ENCODE assay signal across 22 mouse cellular contexts in genomic region chr1:76197651-76198050, GRCm38 (mm10).
"Had no signal": no experiment of that assay in that cellular context is flagged by ENCODE, and none has a peak within 500 bp of the region (broad histone marks: within the 10 kb centered on the region; RNA-seq: fewer than 3 reads in every experiment).

No protein-coding gene starts in this region.

- H3K9me3 ChIP-seq: liver, embryonic 12.5 days; liver, embryonic 15.5 days; lung, embryonic 15.5 days; midbrain, embryonic 10.5 days; midbrain, embryonic 13.5 days; neural tube, embryonic 13.5 days; stomach, embryonic 15.5 days had no signal

- H3K4me3 ChIP-seq: left cerebral cortex, adult 2 months; liver, embryonic 12.5 days; liver, embryonic 15.5 days; lung, embryonic 15.5 days; megakaryocyte, embryonic 14.5 days; midbrain, embryonic 10.5 days; midbrain, embryonic 13.5 days; myocyte; neural tube, embryonic 13.5 days; stomach, embryonic 15.5 days had no signal

- H3K4me1 ChIP-seq: liver, embryonic 12.5 days; liver, embryonic 15.5 days; lung, embryonic 15.5 days; megakaryocyte, embryonic 14.5 days; midbrain, embryonic 10.5 days; midbrain, embryonic 13.5 days; neural tube, embryonic 13.5 days; stomach, embryonic 15.5 days had no signal

- H3K36me3 ChIP-seq: liver, embryonic 12.5 days; liver, embryonic 15.5 days; lung, embryonic 15.5 days; midbrain, embryonic 10.5 days; midbrain, embryonic 13.5 days; neural tube, embryonic 13.5 days; stomach, embryonic 15.5 days had no signal

- H3K27ac ChIP-seq: kidney, postnatal 0 days; left cerebral cortex, adult 2 months; liver, embryonic 12.5 days; liver, embryonic 15.5 days; lung, embryonic 15.5 days; midbrain, embryonic 10.5 days; midbrain, embryonic 13.5 days; neural tube, embryonic 13.5 days; stomach, embryonic 15.5 days had no signal

- DNase-seq: kidney, adult 11 months; kidney, postnatal 25 days; layer of hippocampus, postnatal 36 days; lung, adult 18-20 months; lung, postnatal 10 days; lung, postnatal 36 days; retina, postnatal 1 day; right cerebral cortex, postnatal 25 days; spleen, adult 18-20 months; thymus, postnatal 25 days had no signal

- H3K4me2 ChIP-seq: liver, embryonic 12.5 days; liver, embryonic 15.5 days; lung, embryonic 15.5 days; midbrain, embryonic 13.5 days; neural tube, embryonic 13.5 days; stomach, embryonic 15.5 days had no signal

- ATAC-seq: liver, embryonic 12.5 days; midbrain, embryonic 13.5 days; midbrain, embryonic 16.5 days had no signal

- H3K27me3 ChIP-seq: liver, embryonic 12.5 days; liver, embryonic 15.5 days; lung, embryonic 15.5 days; megakaryocyte, embryonic 14.5 days; midbrain, embryonic 13.5 days; neural tube, embryonic 13.5 days; stomach, embryonic 15.5 days had no signal

- H3K9ac ChIP-seq: liver, embryonic 12.5 days; liver, embryonic 15.5 days; lung, embryonic 15.5 days; midbrain, embryonic 13.5 days; neural tube, embryonic 13.5 days; stomach, embryonic 15.5 days had no signal
